In the genomic region with DNA sequence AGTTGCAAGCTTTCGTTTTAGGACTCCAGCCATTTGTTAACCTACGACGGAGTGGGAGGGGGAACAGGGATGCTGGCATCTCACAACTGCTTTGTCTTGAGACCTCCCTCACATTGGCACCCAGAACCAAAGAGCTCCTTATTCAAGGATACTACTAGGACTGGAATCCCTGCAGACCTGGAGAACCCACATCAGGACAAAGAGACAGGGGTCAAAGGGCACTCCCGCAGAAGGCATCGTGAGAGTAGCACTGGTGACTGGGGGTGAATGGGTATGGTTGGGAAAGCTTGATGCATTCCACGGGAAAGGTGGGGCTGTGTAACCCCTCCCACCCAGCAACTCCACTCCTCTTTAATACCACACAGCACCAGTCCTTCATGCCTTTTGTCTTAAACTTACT, we compare ENCODE assay signal across 8 mouse cellular contexts. TPM values are rescaled to one million over a fixed set of nuclear protein-coding genes. Genes with fewer than 3 reads are reported as not detected.
DNase-seq lines count a peak whose midpoint lies in the region; ATAC-seq lines count a peak whose summit lies in the region.
"Had no signal": no experiment of that assay in that cellular context is flagged by ENCODE, and none has a peak within 500 bp of the region (broad histone marks: within the 10 kb centered on the region; RNA-seq: fewer than 3 reads in every experiment).

No protein-coding gene starts in this region.

- 49% methylated on average over 6 of the region's 6 CpGs for WGBS in forebrain, embryonic 16.5 days
- 34% methylated on average over 6 of the region's 6 CpGs for WGBS in stomach, embryonic 16.5 days

- ATAC-seq in forebrain, embryonic 16.5 days: no peak
- ATAC-seq in stomach, embryonic 16.5 days (ENCODE audit: insufficient read depth, low FRiP score): no peak

- H3K9me3 ChIP-seq in forebrain, embryonic 16.5 days (ENCODE audit: control insufficient read depth, low read length): no peaks in the 10 kb centered on the region
- no peaks in the 10 kb centered on the region for H3K9me3 ChIP-seq in stomach, embryonic 16.5 days (replicated peaks; ENCODE audit: control insufficient read depth, low read length)

- no peaks in the 10 kb centered on the region for H3K36me3 ChIP-seq in forebrain, embryonic 16.5 days (ENCODE audit: control insufficient read depth, insufficient read depth)
- no peaks in the 10 kb centered on the region for H3K36me3 ChIP-seq in stomach, embryonic 16.5 days (ENCODE audit: control insufficient read depth, insufficient read depth, low read length)

- H3K27ac ChIP-seq in forebrain, embryonic 16.5 days (ENCODE audit: low read length): peak overlapping the region; percentile 80
- peak overlapping the region; percentile 95 for H3K27ac ChIP-seq in stomach, embryonic 16.5 days (ENCODE audit: low read length)
- H3K27ac ChIP-seq: macrophage had no signal

- H3K4me3 ChIP-seq in forebrain, embryonic 16.5 days (replicated peaks; ENCODE audit: low read length): no peak overlapping the region
- peak overlapping the region; percentile 20 for H3K4me3 ChIP-seq in stomach, embryonic 16.5 days (replicated peaks; ENCODE audit: low read length)

- no peaks in the 10 kb centered on the region for H3K27me3 ChIP-seq in forebrain, embryonic 16.5 days (replicated peaks; ENCODE audit: control insufficient read depth, insufficient read depth, low read length)
- no peaks in the 10 kb centered on the region for H3K27me3 ChIP-seq in stomach, embryonic 16.5 days (ENCODE audit: control insufficient read depth, insufficient read depth, low read length)

- H3K4me2 ChIP-seq in forebrain, embryonic 16.5 days (ENCODE audit: low read length): no peak overlapping the region
- H3K4me2 ChIP-seq in stomach, embryonic 16.5 days (ENCODE audit: low read depth, low read length): peak overlapping the region; percentile 43

- DNase-seq in lung, adult 18-20 months: peak; percentile 18 to 43
- DNase-seq in lung, postnatal 14 days: no peak
- peak; percentile 43 for DNase-seq in kidney, postnatal 10 days
- DNase-seq in c-Kit-positive CD71-positive TER-119-positive erythroid progenitor cells, embryonic 14.5 days (ENCODE audit: low spot score): no peak
- no peak for DNase-seq in B cell, adult 2 months

- peaks cover 14% of the 10 kb centered on the region for H3K4me1 ChIP-seq in forebrain, embryonic 16.5 days (replicated peaks; ENCODE audit: control insufficient read depth, insufficient read depth, low read length)
- H3K4me1 ChIP-seq in stomach, embryonic 16.5 days (ENCODE audit: control insufficient read depth, insufficient read depth, low read length): peaks cover 16% of the 10 kb centered on the region

- H3K9ac ChIP-seq in forebrain, embryonic 16.5 days (replicated peaks; ENCODE audit: low read depth, low read length): no peak overlapping the region
- 0 out of 2 replicates have a peak overlapping the region, but pooled peaks have one; percentile 11 for H3K9ac ChIP-seq in stomach, embryonic 16.5 days (ENCODE audit: low read length)

RNA-seq across cellular contexts. Expression of gene Lgalsl, which starts 29.0 kb away (rescaled TPM):
- polyA plus RNA-seq in forebrain, embryonic 16.5 days (2015; fragmentation: Nextera tagmentation; extraction: Ambion mirVana): 95.8 and 96.3 TPM in 2 replicates
- 29.9 and 33.6 TPM in 2 replicates for polyA plus RNA-seq in stomach, embryonic 16.5 days (2015; fragmentation: Nextera tagmentation; extraction: Ambion mirVana)

Comparison
In these comparisons a context has a peak if more than half of its experiments do, and no peak if none do; other contexts are left out.
1. DNase-seq: peak in lung, adult 18-20 months (2 of 2) and kidney, postnatal 10 days (single experiment); none in lung, postnatal 14 days (single experiment), c-Kit-positive CD71-positive TER-119-positive erythroid progenitor cells, embryonic 14.5 days (single experiment) and B cell, adult 2 months (0 of 2).